Mouse (Mus musculus) neural tube, embryonic 10.5 days (tissue): ENCODE data around the gene Olfr497.

Experiments
- DNase-seq: peaks from one replicate; pipeline ENCODE4 v3.0.0-alpha.2; 2017; ENCODE audit warnings: low spot score; ENCODE audit errors: extremely low spot score

The Olfr497 gene

DNA sequence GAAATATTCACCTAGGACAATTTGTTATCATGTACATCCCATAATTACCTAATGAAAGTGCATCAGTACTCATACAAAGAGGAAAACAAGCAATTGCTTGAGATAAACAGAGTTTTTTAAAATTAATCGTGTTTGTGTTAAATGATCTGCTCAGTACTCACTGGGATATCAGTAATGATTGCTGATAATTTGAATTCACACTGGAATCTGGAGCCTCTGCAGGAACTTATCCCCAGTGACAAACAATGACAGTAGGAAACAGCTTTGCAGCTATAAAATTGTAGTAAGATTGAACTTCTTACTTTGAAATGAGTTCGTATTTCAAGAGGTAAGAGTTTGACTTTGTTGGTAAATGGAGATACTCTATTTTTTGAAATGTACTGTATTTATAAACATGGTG lies at the start of gene Olfr497:
Gene Olfr497, plus strand, starts transcription at position 301 of the 400 bp plus-strand sequence.
- no peak for DNase-seq

DNA sequence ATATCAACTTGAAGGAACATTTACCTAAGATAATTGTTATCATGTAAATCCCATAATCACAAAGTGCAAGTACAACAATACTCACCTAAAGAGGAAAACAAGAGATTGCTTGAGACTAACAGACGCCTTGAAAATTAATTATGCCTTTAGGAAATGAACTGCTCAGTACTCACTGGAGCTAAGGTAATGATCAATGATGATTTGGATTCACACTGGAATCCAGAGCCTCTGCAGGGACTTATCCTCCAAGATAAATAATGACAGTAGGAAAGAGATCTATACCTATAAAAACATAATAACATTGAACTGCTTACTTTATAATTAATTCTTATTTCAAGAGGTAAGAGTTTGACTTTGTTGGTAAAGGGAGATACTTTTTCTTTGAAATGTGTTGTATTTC lies 27.4 kb upstream of the Olfr497 start, which contains the start of gene Olfr495:
Gene Olfr495, plus strand, starts transcription at position 301 of the 400 bp plus-strand sequence.
- no peak for DNase-seq

DNA sequence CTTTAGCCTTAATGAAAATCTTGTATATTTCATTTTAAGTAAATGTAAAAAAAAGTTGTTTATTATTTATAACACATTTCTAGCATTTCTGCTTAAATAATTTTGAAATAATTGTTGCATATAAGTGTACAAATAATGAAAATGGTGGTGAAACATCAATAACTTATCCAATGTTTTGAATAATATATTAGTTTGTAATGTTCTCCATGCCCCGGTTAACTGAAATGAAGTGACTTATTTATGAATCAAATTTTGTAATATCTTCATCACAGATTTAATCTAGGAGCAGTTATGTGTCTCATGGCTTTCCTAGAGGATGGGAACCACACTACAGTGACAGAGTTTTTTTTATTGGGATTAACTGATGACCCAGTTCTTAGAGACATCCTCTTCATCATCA lies 44.8 kb downstream of the Olfr497 start, which contains the start of gene Olfr498:
Gene Olfr498, plus strand, starts transcription at position 301 of the 400 bp plus-strand sequence.
- no peak for DNase-seq
